ENCODE assay signal across 8 mouse cellular contexts in genomic region chr7:120203789-120204188, GRCm38 (mm10). TPM values are rescaled to one million over a fixed set of nuclear protein-coding genes. Genes with fewer than 3 reads are reported as not detected.
DNase-seq lines count a peak whose midpoint lies in the region; ATAC-seq lines count a peak whose summit lies in the region.

Gene Abca14, plus strand, starts transcription at chr7:120203961.

- no peak within 1 kb of the TSS for H3K4me2 ChIP-seq in forebrain, embryonic 12.5 days
- H3K4me2 ChIP-seq in heart, embryonic 14.5 days (ENCODE audit: low read length) = no peak within 1 kb of the TSS
- no peak within 1 kb of the TSS; the same call in 1 of the 2 replicates for H3K4me2 ChIP-seq in kidney, embryonic 16.5 days (replicated peaks; ENCODE audit: low read depth, low read length)
- 0 out of 2 replicates have a peak within 1 kb of the TSS, but pooled peaks have one; percentile 16 for H3K4me2 ChIP-seq in limb, embryonic 13.5 days (replicated peaks)
- peak within 1 kb of the TSS; percentile 33 for H3K4me2 ChIP-seq in midbrain, embryonic 14.5 days (ENCODE audit: low read length)
- 0 out of 2 replicates have a peak within 1 kb of the TSS, but pooled peaks have one; percentile 19 for H3K4me2 ChIP-seq in stomach, embryonic 16.5 days (ENCODE audit: low read depth, low read length)

- H3K4me1 ChIP-seq in forebrain, embryonic 12.5 days = peaks cover 14% of the 10 kb centered on the region
- H3K4me1 ChIP-seq in heart, embryonic 14.5 days (ENCODE audit: control insufficient read depth in 2 of 2, insufficient read depth in 2 of 2, low read length in 2 of 2) = peaks cover 6 to 10% of the 10 kb centered on the region in 2 experiments; a peak in 1 of 4 replicates
- peaks cover 5% of the 10 kb centered on the region for H3K4me1 ChIP-seq in kidney, embryonic 16.5 days (ENCODE audit: insufficient read depth, low read length)
- H3K4me1 ChIP-seq in limb, embryonic 13.5 days = peaks cover 8% of the 10 kb centered on the region
- no peaks in the 10 kb centered on the region for H3K4me1 ChIP-seq in midbrain, embryonic 14.5 days (ENCODE audit: control insufficient read depth, insufficient read depth, low read length)
- H3K4me1 ChIP-seq in stomach, embryonic 16.5 days (ENCODE audit: control insufficient read depth, insufficient read depth, low read length) = peaks cover 10% of the 10 kb centered on the region; the same call in 1 of the 2 replicates

- no peak within 1 kb of the TSS for H3K9ac ChIP-seq in forebrain, embryonic 12.5 days
- H3K9ac ChIP-seq in heart, embryonic 14.5 days (ENCODE audit: low read length) = no peak within 1 kb of the TSS
- H3K9ac ChIP-seq in kidney, embryonic 16.5 days (replicated peaks; ENCODE audit: low read length) = no peak within 1 kb of the TSS
- no peak within 1 kb of the TSS for H3K9ac ChIP-seq in limb, embryonic 13.5 days
- H3K9ac ChIP-seq in midbrain, embryonic 14.5 days (replicated peaks; ENCODE audit: low read length) = no peak within 1 kb of the TSS
- no peak within 1 kb of the TSS for H3K9ac ChIP-seq in stomach, embryonic 16.5 days (ENCODE audit: low read length)

- no peaks in the 10 kb centered on the region for H3K36me3 ChIP-seq in forebrain, embryonic 12.5 days (replicated peaks)
- no peaks in the 10 kb centered on the region for H3K36me3 ChIP-seq in heart, embryonic 14.5 days (ENCODE audit: control insufficient read depth, insufficient read depth, low read length)
- H3K36me3 ChIP-seq in kidney, embryonic 16.5 days (ENCODE audit: insufficient read depth, low read length) = no peaks in the 10 kb centered on the region
- H3K36me3 ChIP-seq in limb, embryonic 13.5 days = no peaks in the 10 kb centered on the region
- H3K36me3 ChIP-seq in midbrain, embryonic 14.5 days (ENCODE audit: control insufficient read depth, insufficient read depth, low read length) = no peaks in the 10 kb centered on the region
- H3K36me3 ChIP-seq in stomach, embryonic 16.5 days (ENCODE audit: control insufficient read depth, insufficient read depth, low read length) = no peaks in the 10 kb centered on the region

- H3K27me3 ChIP-seq in forebrain, embryonic 12.5 days = peaks cover 43% of the 10 kb centered on the region
- peaks cover 43% of the 10 kb centered on the region for H3K27me3 ChIP-seq in heart, embryonic 14.5 days (ENCODE audit: control insufficient read depth, insufficient read depth, low read length)
- 0 out of 2 replicates have a peak, but pooled peaks cover 3% of the 10 kb centered on the region for H3K27me3 ChIP-seq in kidney, embryonic 16.5 days (ENCODE audit: insufficient read depth, low read length)
- peaks cover 39% of the 10 kb centered on the region for H3K27me3 ChIP-seq in limb, embryonic 13.5 days
- H3K27me3 ChIP-seq in midbrain, embryonic 14.5 days (ENCODE audit: control insufficient read depth, insufficient read depth, low read length) = peaks cover 16% of the 10 kb centered on the region
- peaks cover 14% of the 10 kb centered on the region for H3K27me3 ChIP-seq in stomach, embryonic 16.5 days (ENCODE audit: control insufficient read depth, insufficient read depth, low read length)

- no peaks in the 10 kb centered on the region for H3K9me3 ChIP-seq in forebrain, embryonic 12.5 days
- no peaks in the 10 kb centered on the region for H3K9me3 ChIP-seq in heart, embryonic 14.5 days (ENCODE audit: control insufficient read depth, low read length)
- H3K9me3 ChIP-seq in kidney, embryonic 16.5 days (ENCODE audit: low read length) = no peaks in the 10 kb centered on the region
- no peaks in the 10 kb centered on the region for H3K9me3 ChIP-seq in limb, embryonic 13.5 days
- no peaks in the 10 kb centered on the region for H3K9me3 ChIP-seq in midbrain, embryonic 14.5 days (ENCODE audit: control insufficient read depth, low read length)
- no peaks in the 10 kb centered on the region for H3K9me3 ChIP-seq in stomach, embryonic 16.5 days (replicated peaks; ENCODE audit: control insufficient read depth, low read length)

- ATAC-seq in forebrain, embryonic 12.5 days (ENCODE audit: low FRiP score) = peak; percentile 79; the same call in 1 of the 2 replicates
- ATAC-seq in heart, embryonic 14.5 days (ENCODE audit: insufficient number of reproducible peaks, insufficient read depth, low FRiP score, low read depth) = peak; percentile 63; the same call in 1 of the 2 replicates
- peak; percentile 92 for ATAC-seq in kidney, embryonic 16.5 days (ENCODE audit: low FRiP score, low TSS enrichment)
- peak; percentile 81 for ATAC-seq in limb, embryonic 13.5 days (ENCODE audit: low FRiP score, low read depth)
- peak; percentile 60; the same call in 1 of the 2 replicates for ATAC-seq in midbrain, embryonic 14.5 days (ENCODE audit: low FRiP score, low TSS enrichment)
- peak; percentile 80 for ATAC-seq in stomach, embryonic 16.5 days (ENCODE audit: insufficient read depth, low FRiP score)

- peak; percentile 22 to 67 for DNase-seq in spleen, postnatal 4 days (ENCODE audit: low spot score in 2 of 2)
- DNase-seq in spleen, postnatal 14 days (ENCODE audit: low spot score in 2 of 2) = no peak
- DNase-seq in midbrain, embryonic 14.5 days = peak; percentile 86

- H3K27ac ChIP-seq in forebrain, embryonic 12.5 days = no peak within 1 kb of the TSS
- H3K27ac ChIP-seq in heart, embryonic 14.5 days (replicated peaks in 1 of 2; ENCODE audit: control insufficient read depth in 1 of 2, insufficient read depth in 1 of 2, low read depth in 2 of 2, low read length in 2 of 2) = no peak within 1 kb of the TSS
- no peak within 1 kb of the TSS for H3K27ac ChIP-seq in kidney, embryonic 16.5 days (ENCODE audit: low read length)
- no peak within 1 kb of the TSS for H3K27ac ChIP-seq in limb, embryonic 13.5 days
- H3K27ac ChIP-seq in midbrain, embryonic 14.5 days (replicated peaks; ENCODE audit: low read depth, low read length) = no peak within 1 kb of the TSS
- no peak within 1 kb of the TSS for H3K27ac ChIP-seq in stomach, embryonic 16.5 days (ENCODE audit: low read length)

- no peak within 1 kb of the TSS for H3K4me3 ChIP-seq in forebrain, embryonic 12.5 days (replicated peaks)
- H3K4me3 ChIP-seq in heart, embryonic 14.5 days (ENCODE audit: control insufficient read depth in 1 of 2, insufficient read depth in 1 of 2, low read depth in 1 of 2, low read length in 2 of 2) = no peak within 1 kb of the TSS
- H3K4me3 ChIP-seq in kidney, embryonic 16.5 days (ENCODE audit: low read length) = no peak within 1 kb of the TSS
- no peak within 1 kb of the TSS for H3K4me3 ChIP-seq in limb, embryonic 13.5 days
- no peak within 1 kb of the TSS for H3K4me3 ChIP-seq in midbrain, embryonic 14.5 days (replicated peaks; ENCODE audit: low read depth, low read length)
- no peak within 1 kb of the TSS for H3K4me3 ChIP-seq in stomach, embryonic 16.5 days (replicated peaks; ENCODE audit: low read length)

- WGBS in forebrain, embryonic 12.5 days = 4% methylated on average over 26 of the region's 26 CpGs
- WGBS in heart, embryonic 14.5 days = 4% methylated on average over 26 of the region's 26 CpGs
- 4% methylated on average over 26 of the region's 26 CpGs for WGBS in kidney, embryonic 16.5 days
- 6% methylated on average over 26 of the region's 26 CpGs for WGBS in limb, embryonic 13.5 days
- 3% methylated on average over 26 of the region's 26 CpGs for WGBS in midbrain, embryonic 14.5 days
- 7% methylated on average over 26 of the region's 26 CpGs for whole genome bisulfite sequencing in stomach, embryonic 16.5 days

RNA-seq across cellular contexts. Expression of gene Abca14, which starts in this region (rescaled TPM):
- not detected in 2 replicates for polyA plus RNA-seq in forebrain, embryonic 12.5 days (2016; fragmentation: Nextera tagmentation; extraction: Ambion mirVana)
- not detected in 2 replicates for polyA plus RNA-seq in heart, embryonic 14.5 days (2014; fragmentation: Nextera tagmentation; extraction: Ambion mirVana)
- not detected in 2 replicates for polyA plus RNA-seq in kidney, embryonic 16.5 days (2015; fragmentation: Nextera tagmentation; extraction: Ambion mirVana)
- polyA plus RNA-seq in limb, embryonic 13.5 days (2015; fragmentation: Nextera tagmentation; extraction: Ambion mirVana) = not detected in 2 replicates
- polyA plus RNA-seq in midbrain, embryonic 14.5 days (2014; fragmentation: Nextera tagmentation; extraction: Ambion mirVana) = not detected in 2 replicates
- polyA plus RNA-seq in stomach, embryonic 16.5 days (2015; fragmentation: Nextera tagmentation; extraction: Ambion mirVana) = not detected in 2 replicates

Comparison
In these comparisons a context has a peak if more than half of its experiments do, and no peak if none do; other contexts are left out.
1. DNase-seq: peak in spleen, postnatal 4 days (2 of 2); none in spleen, postnatal 14 days (0 of 2).
2. Peak in ATAC-seq in forebrain, embryonic 12.5 days; RNA of the gene not detected or under 1 TPM.
3. Peak in ATAC-seq in heart, embryonic 14.5 days; RNA of the gene not detected or under 1 TPM.
4. Peak in ATAC-seq in kidney, embryonic 16.5 days; RNA of the gene not detected or under 1 TPM.
5. Peak in ATAC-seq and H3K4me2 ChIP-seq in limb, embryonic 13.5 days; RNA of the gene not detected or under 1 TPM.
6. Peak in DNase-seq, ATAC-seq and H3K4me2 ChIP-seq in midbrain, embryonic 14.5 days; RNA of the gene not detected or under 1 TPM.
7. Peak in ATAC-seq and H3K4me2 ChIP-seq in stomach, embryonic 16.5 days; RNA of the gene not detected or under 1 TPM.
8. Peak in every context shown above with its lines, with median percentiles within 50 percentile points of each other: ATAC-seq.